Mouse (Mus musculus): Measurements from ENCODE around the gene Smo. TPM values are rescaled to one million over a fixed set of nuclear protein-coding genes. Genes with fewer than 3 reads are reported as not detected.

The Smo gene
- polyA plus RNA-seq (2012; rRNA removed): 10.2 and 10.4 TPM in 2 replicates

DNA sequence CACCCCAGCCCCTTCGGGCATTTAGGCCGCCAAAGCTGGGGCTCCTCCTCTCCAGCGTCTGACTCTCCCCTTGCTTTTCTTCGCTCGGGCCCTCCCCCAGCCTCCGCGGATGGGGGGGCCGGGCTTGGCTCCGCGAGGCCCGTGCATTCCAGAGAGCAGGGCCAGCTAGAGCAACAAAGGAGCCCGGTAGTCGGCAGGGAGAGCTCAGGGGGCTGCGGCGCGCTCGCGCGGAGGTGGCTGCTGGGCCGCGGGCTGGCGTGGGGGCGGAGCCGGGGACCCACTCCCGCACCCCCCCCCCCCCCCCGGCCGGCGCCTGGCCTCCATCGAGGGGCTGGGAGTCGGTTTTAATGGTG, at the start of gene Smo:
Gene Smo, plus strand, starts transcription at position 168 of the 353 bp plus-strand sequence.
- DNase-seq (ENCODE audit: extremely low spot score in 1 of 2, low spot score in 1 of 2): no peak

DNA sequence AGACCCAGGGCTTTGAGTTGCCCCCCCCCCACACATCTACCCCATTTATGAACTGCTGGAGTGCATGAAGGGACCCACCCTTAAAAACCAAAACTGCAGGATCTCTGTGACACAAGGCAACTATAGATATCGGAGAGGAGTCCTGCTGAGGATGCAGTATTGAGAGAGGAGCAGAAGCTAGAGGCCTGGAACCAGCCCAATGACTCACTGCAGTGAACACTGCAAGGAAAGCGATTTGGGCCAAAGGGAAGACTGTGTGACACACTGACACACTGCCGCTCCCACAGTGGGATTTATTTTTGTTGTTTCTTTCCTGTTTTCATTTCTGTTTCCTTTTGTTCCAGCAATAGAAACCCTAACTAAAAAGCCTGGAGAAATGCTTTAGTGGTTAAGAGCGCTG, 49.4 kb upstream of the Smo start:
- peak in 1 of 2 experiments; percentile 33 for DNase-seq (ENCODE audit: extremely low spot score in 1 of 2, low spot score in 1 of 2)

DNA sequence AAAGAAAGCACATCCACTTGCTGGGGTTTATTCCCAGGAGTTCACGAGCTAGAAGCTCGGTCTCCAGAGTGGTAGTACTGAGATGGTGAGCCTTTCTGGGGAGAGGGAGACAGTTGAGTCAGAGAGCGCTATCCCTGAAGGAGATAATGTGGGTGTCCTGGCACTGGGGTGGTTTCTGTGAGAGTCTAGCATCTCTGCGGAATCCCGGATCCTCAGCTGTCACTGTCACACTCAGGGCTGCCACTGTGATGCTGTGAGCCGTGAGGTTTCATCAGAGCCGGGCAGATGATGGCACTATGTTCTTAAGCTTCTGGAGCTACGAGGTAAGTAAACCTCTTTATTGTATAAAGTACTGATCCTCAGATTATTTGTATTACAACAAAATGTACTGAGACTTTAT, 45.8 kb upstream of the Smo start:
- DNase-seq (ENCODE audit: extremely low spot score in 1 of 2, low spot score in 1 of 2): peak in 1 of 2 experiments; percentile 46

DNA sequence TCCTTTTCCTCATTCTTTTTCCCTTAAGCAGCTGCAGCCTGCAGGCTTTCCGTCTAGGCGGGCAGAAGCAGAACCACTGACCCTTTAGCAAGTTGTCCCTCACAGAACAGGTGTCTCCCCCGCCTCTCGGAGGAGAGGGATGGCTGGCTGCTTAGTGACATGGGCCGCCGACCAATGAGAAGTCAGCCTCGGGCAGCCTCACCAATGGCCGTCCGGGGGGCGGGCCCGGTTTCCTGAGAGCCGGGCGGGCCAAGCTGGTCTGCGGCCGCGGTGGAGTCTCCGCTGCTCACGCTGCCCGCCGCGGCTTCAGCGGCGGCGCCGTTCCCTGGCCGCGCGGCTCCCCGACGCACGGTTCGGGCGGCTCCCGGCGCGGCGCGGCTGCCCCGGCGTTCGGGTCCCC, 41.4 kb upstream of the Smo start, which contains the start of gene Tspan33:
Gene Tspan33, plus strand, starts transcription at position 270 of the 400 bp plus-strand sequence.
- DNase-seq (ENCODE audit: extremely low spot score in 1 of 2, low spot score in 1 of 2): peak; percentile 86 to 93

DNA sequence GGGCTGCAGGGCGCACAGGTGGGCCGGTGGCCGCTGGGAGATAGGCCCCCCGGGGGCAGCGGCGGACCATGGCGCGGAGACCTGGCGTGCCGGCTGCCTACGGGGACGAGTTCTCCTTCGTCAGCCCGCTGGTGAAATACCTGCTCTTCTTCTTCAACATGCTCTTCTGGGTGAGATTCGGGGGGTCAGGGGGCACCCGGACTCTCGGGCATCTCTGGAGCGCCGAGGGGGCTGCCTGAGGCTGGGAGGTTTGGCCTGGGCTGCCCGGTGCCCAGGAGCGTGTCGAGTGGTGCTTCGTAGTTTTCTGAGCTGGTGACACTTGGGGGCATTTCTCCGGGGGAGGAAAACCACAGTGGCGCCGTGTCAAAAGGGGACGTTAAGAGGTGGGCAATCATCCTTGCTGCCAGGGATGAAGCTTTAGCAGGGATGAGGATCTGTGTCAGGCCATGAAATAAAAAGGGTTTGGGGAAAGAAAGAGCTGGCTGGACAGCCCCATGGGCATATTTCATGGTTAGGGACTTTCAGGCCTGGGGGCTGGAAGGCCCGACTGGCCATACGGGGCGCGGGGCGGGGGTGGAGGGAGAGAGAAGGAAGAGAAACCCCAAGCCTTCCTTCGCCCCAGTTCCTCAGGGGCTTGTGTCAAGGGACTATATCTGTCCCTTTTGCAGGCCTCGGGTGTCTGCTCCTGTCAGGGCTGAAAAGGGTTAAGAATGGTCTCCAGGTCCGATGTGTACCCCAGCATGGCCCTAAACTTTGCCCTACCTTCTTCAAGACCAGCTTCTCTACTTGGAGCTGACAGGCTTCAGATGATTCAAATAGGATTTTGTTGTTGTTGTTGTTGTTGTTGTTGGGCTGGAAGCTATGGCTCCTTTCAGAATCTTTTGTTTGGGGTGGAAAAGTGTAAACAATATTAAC, 40.7 kb upstream of the Smo start:
- DNase-seq (ENCODE audit: extremely low spot score in 1 of 2, low spot score in 1 of 2): no peak

DNA sequence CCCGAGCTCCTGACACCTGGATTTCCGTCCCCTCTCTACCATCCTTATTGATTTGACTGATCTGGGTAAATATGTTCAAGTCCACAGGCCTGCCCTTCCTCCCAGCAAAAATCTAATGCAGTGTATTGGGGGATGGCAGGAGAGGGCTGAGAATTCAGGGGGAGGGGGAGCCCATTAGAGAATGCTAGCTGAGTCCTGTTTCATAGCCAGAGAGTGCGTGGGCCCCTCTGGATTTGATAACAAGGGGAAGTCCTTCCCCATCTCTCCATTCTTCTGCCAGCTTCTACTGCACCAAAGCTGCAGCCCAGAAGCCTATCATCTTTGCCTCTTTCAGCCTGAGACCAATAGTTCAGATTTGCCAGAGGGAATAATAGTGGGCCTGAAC, 40.0 kb upstream of the Smo start:
- no peak for DNase-seq (ENCODE audit: extremely low spot score in 1 of 2, low spot score in 1 of 2)

DNA sequence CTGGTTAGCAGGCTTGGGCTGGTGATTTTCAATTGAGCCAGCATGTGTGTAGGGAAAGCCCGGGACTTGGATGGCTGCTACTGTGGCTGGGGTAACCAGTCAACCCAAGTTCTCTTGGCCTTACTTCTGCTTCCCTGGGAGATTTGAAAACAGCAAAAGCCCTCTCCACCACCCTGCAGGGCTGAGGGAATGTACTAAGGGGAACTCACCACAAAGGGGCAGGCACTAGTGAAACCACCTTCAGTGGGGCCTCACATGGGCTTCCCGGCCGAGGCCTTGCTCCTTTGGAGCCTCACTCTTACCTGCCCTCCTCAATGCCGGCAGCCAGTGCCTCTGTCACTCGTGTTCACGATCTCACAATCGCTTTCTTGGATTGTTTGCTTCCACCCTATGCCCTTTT, 39.3 kb upstream of the Smo start:
- no peak for DNase-seq (ENCODE audit: extremely low spot score in 1 of 2, low spot score in 1 of 2)

DNA sequence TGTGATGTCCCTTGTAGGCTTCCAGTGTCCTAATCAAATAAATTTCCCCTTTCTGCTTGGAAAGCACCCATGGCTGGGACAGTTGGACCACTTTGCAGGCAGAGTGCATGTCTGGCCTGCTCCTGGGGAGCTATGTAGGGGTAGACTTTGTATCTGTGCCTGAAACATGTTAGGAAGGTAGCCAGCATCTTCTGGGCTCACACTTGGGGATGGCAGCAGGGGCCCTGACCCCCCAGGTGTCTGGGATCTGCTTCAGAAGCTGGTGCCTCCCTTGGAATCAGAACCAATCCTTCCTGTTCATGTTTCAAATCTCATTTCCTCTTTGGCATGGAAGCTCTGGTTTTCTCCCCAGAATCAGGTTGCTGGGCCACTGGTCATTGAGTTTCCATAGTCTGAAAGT, 38.2 kb upstream of the Smo start:
- DNase-seq (ENCODE audit: extremely low spot score in 1 of 2, low spot score in 1 of 2): no peak

DNA sequence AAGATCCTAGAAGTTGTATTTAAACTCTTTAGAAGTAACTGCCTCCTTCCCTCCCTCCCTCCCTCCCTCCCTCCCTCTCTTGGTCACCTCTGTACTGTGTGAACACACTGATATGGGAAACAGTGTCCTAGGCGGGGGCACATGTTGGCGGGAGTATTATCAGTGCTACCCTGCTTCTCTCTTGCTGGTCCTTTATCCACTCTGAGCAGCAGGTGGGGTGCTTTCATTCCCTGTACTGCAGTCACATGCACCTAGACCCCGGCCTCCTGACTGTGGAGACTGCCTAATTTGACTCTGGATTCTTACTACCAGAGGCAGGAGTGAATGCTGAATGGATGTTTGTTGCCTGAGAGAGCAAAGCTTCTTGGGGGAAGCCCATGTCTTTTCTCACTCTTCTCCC, 37.8 kb upstream of the Smo start:
- DNase-seq (ENCODE audit: extremely low spot score in 1 of 2, low spot score in 1 of 2): no peak

DNA sequence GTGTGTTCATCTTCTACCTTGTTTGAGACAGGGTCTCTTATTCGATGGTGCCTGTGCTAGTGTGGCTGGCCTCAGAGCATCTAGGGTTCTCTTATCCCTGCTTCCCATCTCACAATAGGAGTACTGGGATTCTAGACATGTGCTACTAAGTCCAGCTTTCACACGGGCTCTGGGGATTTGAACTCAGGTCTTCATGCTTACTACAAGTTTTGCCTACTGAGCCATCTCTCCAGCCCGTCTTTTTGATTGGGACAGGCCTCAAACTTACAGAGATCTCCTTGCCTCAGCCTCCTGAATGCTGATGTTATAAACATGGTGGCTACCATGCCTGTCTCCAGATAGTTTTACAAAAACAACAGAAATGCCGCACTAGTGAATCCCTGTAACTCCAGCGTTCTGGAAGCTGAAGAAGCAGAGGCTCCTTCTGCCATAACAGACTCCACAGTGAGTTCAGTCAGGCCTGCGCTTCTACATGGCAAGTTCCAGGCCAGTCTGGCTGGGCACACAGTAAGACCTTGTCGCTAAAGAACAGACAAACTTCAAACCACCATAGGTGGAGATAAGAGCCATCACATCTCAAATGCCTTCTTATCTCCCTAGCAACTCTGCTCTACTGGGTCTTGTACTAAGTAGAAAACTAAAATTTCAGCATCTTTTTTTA, 36.1 kb upstream of the Smo start:
- no peak for DNase-seq (ENCODE audit: extremely low spot score in 1 of 2, low spot score in 1 of 2)

DNA sequence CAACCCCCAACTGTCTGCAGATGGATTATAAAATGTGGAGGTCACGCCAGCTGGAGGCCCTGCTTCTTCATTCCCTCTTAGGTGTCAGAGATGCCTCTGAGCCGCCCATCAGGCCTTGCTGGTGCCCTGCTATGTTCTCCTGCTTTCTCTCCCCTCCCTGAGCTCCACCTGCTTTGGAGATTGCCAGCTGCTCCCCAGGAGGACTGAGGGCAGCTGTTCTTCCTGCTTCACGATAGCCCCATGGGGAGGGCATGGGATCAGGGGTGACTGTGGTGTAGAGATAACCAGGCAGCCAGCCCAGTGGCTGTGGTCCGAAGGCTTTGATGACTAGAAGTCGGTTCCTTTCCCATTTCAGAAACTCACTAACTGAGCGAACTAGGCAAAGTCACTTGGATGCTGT, 34.3 kb upstream of the Smo start:
- DNase-seq (ENCODE audit: extremely low spot score in 1 of 2, low spot score in 1 of 2): no peak

DNA sequence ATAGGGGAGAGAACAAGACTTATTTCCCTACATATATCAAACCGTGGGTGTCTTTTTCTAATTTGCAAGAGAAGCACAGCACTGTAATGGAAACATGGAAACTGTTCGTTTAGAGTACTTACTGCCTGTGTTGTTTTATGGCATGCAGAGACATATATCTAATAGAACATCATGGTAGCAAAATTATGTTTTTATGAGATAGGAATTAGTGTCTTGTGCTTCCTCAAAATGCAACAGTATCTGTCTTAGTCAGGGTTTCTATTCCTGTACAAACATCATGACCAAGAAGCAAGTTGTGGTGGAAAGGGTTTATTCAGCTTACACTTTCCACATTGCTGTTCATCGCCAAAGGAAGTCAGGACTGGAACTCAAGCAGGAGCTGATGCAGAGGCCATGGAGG, 33.2 kb upstream of the Smo start:
- DNase-seq (ENCODE audit: extremely low spot score in 1 of 2, low spot score in 1 of 2): no peak

DNA sequence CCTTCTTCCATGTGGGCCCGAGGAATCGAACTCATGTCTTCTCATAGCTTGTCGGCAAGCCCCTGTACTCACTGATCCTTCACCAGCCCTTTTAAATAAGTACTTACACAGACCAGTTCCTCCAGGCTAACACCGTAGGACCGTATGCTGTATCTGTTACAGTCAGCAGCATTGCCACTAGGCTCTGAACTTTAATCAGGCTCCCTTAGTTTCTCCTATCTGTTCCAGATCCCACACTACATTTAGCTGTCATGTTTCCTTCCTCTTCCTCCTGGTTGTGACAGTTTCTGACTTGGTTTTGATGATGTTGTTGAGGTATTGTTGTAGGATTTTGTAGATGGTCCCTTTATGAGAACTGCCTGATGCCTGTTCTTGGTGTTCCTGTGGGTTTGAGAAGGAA, 31.2 kb upstream of the Smo start:
- DNase-seq (ENCODE audit: extremely low spot score in 1 of 2, low spot score in 1 of 2): no peak

DNA sequence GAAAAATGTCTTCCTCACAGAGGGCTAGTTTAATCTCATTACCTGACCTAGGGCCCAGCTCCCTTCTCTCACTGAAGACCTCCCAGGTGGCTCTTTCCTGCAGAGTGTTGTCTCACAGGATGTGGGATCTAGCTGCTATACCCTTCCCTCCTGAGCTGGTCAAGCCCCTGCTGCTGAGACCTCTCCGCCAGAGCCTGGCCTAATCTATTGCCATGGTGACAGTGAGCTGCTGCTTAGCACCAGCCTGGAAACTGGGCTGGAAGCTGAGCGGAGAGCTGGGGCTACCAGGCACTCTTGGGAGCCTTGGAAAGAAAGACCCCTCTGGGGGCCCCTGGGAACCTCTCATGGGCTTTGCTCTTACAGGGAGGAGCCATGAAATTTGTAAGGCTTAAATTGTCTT, 27.4 kb upstream of the Smo start:
- DNase-seq (ENCODE audit: extremely low spot score in 1 of 2, low spot score in 1 of 2): no peak

DNA sequence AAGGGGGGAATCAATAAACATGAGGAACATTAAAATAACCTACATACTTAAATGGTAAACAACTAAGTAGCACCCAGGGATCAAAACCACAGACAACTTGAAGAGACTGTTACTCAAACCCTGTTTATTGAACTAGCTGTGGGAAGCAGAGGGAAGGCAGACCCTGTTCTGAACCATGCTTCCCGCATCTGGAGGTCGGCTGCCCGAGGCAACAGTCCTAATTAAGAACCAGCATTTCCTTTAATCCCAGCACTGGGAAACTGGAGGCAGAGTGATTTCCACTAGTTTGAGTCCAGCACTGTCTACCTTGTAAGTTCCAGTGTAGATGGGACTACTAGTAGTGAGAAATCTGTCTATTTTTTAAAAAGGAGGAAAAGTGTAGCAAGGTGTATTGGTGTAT, 24.0 kb upstream of the Smo start:
- DNase-seq (ENCODE audit: extremely low spot score in 1 of 2, low spot score in 1 of 2): no peak

DNA sequence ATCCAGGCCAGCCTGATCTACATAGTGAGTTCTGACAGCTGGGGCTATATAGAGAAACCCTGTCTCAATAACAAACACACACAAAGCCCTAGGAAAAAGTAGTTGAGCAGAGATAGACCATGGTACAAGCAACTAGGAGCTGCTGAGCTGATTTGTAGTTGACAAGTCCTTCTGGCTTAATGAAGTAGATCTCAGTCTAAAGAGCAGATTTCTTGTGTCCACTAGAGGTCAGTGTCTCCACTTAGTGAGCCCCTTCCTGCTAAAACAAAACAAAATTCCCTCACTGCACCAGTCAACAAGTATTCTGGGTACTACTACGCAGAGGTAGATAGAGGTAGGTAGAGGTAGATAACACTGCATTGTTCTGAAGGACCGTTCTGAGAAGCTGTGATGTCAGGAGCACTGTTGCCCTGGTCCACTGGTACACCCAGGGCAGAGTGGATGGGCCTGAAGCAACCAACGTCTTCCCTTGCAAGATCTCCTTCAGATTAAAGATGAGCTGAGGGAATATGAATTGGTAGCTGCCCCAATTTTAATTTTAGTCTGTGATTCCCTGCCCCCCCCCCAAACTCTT, 23.2 kb upstream of the Smo start:
- peak in 1 of 2 experiments; percentile 77 for DNase-seq (ENCODE audit: extremely low spot score in 1 of 2, low spot score in 1 of 2)

DNA sequence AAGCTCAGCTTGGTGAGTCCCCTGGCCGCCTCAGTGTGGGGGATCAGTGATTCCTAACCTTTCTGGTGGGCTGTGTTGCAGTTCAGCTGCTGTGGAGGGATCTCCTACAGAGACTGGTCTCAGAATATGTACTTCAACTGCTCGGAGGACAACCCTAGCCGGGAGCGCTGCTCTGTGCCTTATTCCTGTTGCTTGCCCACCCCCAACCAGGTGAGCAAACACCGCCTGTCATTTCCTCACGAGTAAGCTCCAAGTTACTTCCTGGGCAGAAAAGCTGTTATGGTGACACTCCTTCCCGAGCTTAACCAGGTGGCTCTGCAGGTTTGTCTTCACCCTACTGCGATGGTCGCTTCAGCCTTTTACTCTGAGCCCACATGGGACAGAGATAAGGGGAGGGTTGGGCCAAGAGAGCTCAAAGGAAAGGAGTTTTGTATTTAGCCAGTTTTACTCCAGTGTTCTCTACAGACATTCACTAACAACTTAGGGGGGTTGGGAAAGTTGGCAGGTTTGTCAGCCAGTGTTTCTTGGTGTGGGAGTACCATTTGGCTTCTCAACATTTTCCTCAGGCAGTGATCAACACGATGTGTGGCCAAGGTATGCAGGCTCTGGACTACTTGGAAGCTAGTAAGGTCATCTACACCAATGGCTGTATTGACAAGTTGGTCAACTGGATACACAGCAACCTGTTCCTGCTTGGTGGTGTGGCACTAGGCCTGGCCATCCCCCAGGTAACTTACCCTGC, 18.5 kb upstream of the Smo start:
- DNase-seq (ENCODE audit: extremely low spot score in 1 of 2, low spot score in 1 of 2): peak in 1 of 2 experiments; percentile 59

DNA sequence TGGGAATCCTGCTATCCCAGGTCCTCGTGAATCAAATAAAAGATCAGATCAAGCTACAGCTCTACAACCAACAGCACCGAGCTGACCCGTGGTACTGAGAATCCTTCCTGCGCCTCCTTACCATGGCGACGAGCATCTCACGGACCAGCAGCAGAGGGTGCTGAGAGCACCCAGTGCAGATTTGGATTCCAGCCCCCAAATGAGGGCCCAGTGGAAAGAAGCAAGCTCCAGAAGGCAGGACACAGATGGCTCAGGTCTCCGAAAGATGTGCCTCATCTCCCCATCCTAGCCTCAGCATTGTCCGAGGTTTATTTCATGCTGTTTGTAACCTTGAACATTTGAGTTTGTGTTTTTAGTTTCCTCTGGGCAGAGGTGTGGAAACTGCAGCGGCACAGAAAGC, 17.8 kb upstream of the Smo start:
- no peak for DNase-seq (ENCODE audit: extremely low spot score in 1 of 2, low spot score in 1 of 2)

DNA sequence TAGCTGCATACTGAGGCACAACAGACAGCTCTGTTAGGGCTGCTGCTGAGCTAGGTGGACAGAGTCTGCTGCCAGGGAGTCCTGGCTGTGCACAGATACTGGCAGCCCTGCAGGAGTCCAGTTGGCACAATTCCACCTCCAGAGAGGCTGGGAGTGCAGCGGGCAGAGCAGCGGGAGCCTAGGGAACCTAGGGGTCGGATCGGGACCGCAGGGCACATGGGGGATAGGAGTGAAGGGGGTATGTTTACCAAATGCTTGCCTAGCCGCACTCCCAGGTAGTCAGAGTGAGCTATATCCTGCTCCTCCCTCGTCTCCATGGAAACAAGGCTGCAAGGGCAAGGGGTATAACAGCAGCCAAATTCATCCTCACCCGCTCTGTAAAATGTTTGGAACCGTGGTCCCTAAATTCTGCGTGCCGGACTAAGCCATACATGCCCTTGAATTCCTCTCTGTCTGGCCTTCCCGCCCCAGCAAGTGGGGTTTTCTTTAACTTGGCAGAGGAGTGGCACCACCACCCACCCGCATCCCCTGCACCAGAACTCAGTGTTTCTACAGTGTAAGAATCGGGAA, 17.3 kb upstream of the Smo start:
- DNase-seq (ENCODE audit: extremely low spot score in 1 of 2, low spot score in 1 of 2): peak in 1 of 2 experiments; percentile 36

DNA sequence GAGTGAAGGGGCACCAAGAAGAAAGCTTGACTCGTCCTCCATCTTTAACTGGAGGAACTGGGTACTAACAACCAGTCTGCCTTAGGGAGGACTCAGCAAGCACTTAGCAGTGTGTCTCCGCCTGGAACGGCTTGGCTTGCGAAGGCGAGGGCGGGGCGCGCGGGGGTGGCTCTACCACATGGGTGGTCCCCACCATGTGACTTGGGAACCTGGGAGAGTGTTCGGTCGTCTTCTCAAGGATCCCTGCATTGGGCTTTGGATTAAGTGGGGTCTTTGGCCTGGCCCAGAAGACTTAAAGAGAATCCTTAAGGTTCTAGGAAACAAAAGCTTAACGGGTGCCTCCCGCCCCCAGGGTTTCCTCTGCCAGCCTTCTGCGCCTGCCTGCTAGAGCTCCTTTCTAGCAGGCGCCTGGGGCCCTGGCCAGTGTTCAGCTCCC, 16.4 kb upstream of the Smo start:
- peak; percentile 50 to 84 for DNase-seq (ENCODE audit: extremely low spot score in 1 of 2, low spot score in 1 of 2)

DNA sequence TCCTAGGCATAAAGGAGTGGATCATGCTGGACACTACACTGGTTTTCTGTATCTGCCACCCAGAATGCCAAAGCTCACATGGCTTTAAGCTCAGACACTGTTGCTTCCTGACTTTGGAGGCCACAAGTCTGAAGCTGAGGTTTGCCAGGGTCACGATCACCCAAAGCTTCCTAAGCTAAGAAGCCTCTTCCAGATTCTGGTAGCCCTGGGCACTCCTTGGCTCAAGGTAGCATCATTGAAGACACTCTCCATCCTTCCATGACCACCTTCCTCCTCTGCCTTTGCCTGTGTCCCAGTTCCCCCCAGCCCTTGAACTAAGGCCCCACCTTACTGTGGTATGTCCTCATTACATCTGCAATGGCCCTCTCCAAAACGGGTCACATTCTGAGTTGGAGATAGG, 13.4 kb upstream of the Smo start:
- no peak for DNase-seq (ENCODE audit: extremely low spot score in 1 of 2, low spot score in 1 of 2)
